Mouse (Mus musculus): ENCODE results near the gene Slc1a3.

Gene Slc1a3

GRCm38 (mm10) chr15:8605538-8606188 is 104.9 kb downstream of the Slc1a3 start:
- DNase-seq (ENCODE audit: low spot score): no peak

- no peak for DNase-seq (ENCODE audit: low spot score)
Measured at GRCm38 (mm10) chr15:8602362-8602761, 108.2 kb downstream of the Slc1a3 start.

- no peak for DNase-seq (ENCODE audit: low spot score)
Measured at GRCm38 (mm10) chr15:8601312-8602146, 109.0 kb downstream of the Slc1a3 start.

- DNase-seq (ENCODE audit: low spot score): no peak
Measured at GRCm38 (mm10) chr15:8596375-8596900, 114.1 kb downstream of the Slc1a3 start.

- no peak for DNase-seq (ENCODE audit: low spot score)
Measured at GRCm38 (mm10) chr15:8595226-8595625, 115.3 kb downstream of the Slc1a3 start.

- DNase-seq (ENCODE audit: low spot score): peak; percentile 66
Measured at GRCm38 (mm10) chr15:8589503-8590116, 121.0 kb downstream of the Slc1a3 start.

- DNase-seq (ENCODE audit: low spot score): no peak
Measured at GRCm38 (mm10) chr15:8588065-8588464, 122.5 kb downstream of the Slc1a3 start.

GRCm38 (mm10) chr15:8586822-8587281 is 123.7 kb downstream of the Slc1a3 start:
- DNase-seq (ENCODE audit: low spot score): no peak

Measured in lung, postnatal 25 days (tissue).